Mouse (Mus musculus): Measurements from ENCODE around the gene Prodh2.

DNA sequence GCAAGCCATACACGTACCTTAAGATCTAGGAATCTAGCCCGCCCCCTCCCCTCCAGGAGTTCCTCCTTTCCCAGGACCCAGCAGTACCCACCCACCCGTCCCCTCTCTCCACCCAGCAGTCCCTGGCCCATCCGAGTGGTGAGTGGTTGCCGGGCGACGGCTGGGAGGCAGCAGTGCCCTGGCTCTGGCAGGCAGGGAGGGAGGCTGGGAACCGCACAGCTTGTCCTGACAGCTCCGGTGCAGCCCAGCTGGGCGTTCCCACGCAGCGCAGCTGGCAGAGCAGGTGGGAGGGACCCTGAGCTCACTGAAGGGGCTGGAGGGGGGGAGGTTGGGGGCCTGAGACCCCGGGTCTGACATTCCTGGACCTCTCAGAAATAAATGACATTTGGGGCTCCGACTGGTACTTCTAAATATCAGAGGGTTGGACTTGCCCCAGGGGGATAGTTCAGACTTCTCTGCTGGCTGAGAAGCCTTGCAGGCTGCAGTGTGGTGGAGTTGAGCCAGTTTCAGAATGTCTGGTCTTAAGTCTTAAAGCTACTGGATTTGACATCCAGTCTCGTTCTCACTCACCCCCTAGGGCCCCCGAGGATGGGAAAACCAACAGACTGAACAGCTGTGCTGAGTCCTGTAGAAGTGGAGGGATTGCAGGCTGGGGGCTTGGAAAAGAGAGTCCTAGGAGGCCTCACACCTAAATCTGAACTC, 35.6 kb upstream of the Prodh2 start, which contains the start of the genes Kirrel2 and Nphs1:
- TF ChIP-seq POLR2A (IDR thresholded peaks at IDR 0.05; ENCODE audit: borderline replicate concordance, insufficient read depth, low read length) (no peak), CTCF (IDR thresholded peaks at IDR 0.05; ENCODE audit: borderline replicate concordance, insufficient read depth, low read depth, low read length) (no peak)

Data from cerebellum, adult 2 months (tissue).